Mouse (Mus musculus) bone marrow macrophage, adult 2 months (primary cell): ENCODE measurements around the gene Rhox8. TPM values are rescaled to one million over a fixed set of nuclear protein-coding genes. Genes with fewer than 3 reads are reported as not detected.
"Not testable (repeated sequence)": the region's sequence is repeated elsewhere in the genome, so short reads cannot be mapped to it uniquely, and the experiment has no call there.

Experiments
- H3K27ac ChIP-seq: 2 replicates; pipeline ENCODE4 v1.5.1; 2012; ENCODE audit warnings: low read depth, low read length; ENCODE audit not compliant: insufficient read depth
- H3K4me1 ChIP-seq: 2 replicates; pipeline ENCODE4 v1.6.1; 2012; ENCODE audit warnings: low read length; ENCODE audit not compliant: control insufficient read depth, insufficient read depth
- H3K4me3 ChIP-seq: 2 replicates; pipeline ENCODE4 v1.5.1; 2012; ENCODE audit warnings: mild to moderate bottlenecking, low read length, moderate library complexity; ENCODE audit not compliant: insufficient read depth
- CTCF ChIP-seq: IDR thresholded peaks from 2 replicates; pipeline ENCODE4 v1.5.1; 2012; ENCODE audit warnings: low read depth, mild to moderate bottlenecking, low read length, moderate library complexity
- POLR2A ChIP-seq: IDR thresholded peaks from 2 replicates; pipeline ENCODE4 v1.6.1; 2012; ENCODE audit warnings: mild to moderate bottlenecking, low read depth, low read length, borderline replicate concordance
- polyA plus RNA-seq: library from polyadenylated mRNA; stranded (reverse); fragments of >200 nt; gene quantifications from 2 replicates; pipeline ENCODE4 v1.2.4, GENCODE M21; 2012; ENCODE audit not compliant: missing spikeins, insufficient read depth, insufficient read length

Rhox8 gene
- not detected in 2 replicates for polyA plus RNA-seq

GRCm38 (mm10) chrX:37878844-37879243 lies at the start of gene Rhox8:
Gene Rhox8, minus strand, starts transcription at chrX:37878944.
- Histone ChIP-seq H3K4me3 (no peak within 1 kb of the TSS), H3K4me1 (no peaks in the 10 kb centered on the region), H3K27ac (no peak within 1 kb of the TSS)
- TF ChIP-seq POLR2A: no peak

GRCm38 (mm10) chrX:37916311-37916710 lies 37.6 kb upstream of the Rhox8 start:
- Histone ChIP-seq H3K27ac (no peak overlapping the region), H3K4me3 (no peak overlapping the region), H3K4me1 (no peaks in the 10 kb centered on the region)
- no peak for TF ChIP-seq CTCF
- no peak for TF ChIP-seq POLR2A

- Histone ChIP-seq H3K4me3 (no peak overlapping the region), H3K27ac (no peak overlapping the region), H3K4me1 (no peaks in the 10 kb centered on the region)
- TF ChIP-seq CTCF (no peak), POLR2A (no peak)
Observed at GRCm38 (mm10) chrX:37908581-37908980, 29.8 kb upstream of the Rhox8 start.

- Histone ChIP-seq H3K4me1 (no peaks in the 10 kb centered on the region), H3K4me3 (no peak overlapping the region), H3K27ac (no peak overlapping the region)
- no peak for TF ChIP-seq CTCF
- TF ChIP-seq POLR2A: no peak
Observed at GRCm38 (mm10) chrX:37903727-37904126, 25.0 kb upstream of the Rhox8 start.

- not testable (repeated sequence) for H3K4me3 ChIP-seq, H3K27ac ChIP-seq, H3K4me1 ChIP-seq
Observed at GRCm38 (mm10) chrX:37901670-37902069, 22.9 kb upstream of the Rhox8 start, which contains the start of gene Rhox9. Gene Rhox9, minus strand, starts transcription at chrX:37901770.

- not testable (repeated sequence) for H3K27ac ChIP-seq, H3K4me3 ChIP-seq, H3K4me1 ChIP-seq
Observed at GRCm38 (mm10) chrX:37897132-37897531, 18.4 kb upstream of the Rhox8 start, which contains the start of gene Rhox7b. Gene Rhox7b, minus strand, starts transcription at chrX:37897232.

GRCm38 (mm10) chrX:37871641-37872040 lies 7.1 kb downstream of the Rhox8 start:
- Histone ChIP-seq H3K4me3 (no peak overlapping the region), H3K27ac (no peak overlapping the region), H3K4me1 (no peaks in the 10 kb centered on the region)
- TF ChIP-seq CTCF: no peak
- no peak for TF ChIP-seq POLR2A

- not testable (repeated sequence) for H3K27ac ChIP-seq, H3K4me1 ChIP-seq, H3K4me3 ChIP-seq
Observed at GRCm38 (mm10) chrX:37831386-37831785, 47.4 kb downstream of the Rhox8 start, which contains the start of gene Rhox7a. Gene Rhox7a, plus strand, starts transcription at chrX:37831686.

- H3K4me3 ChIP-seq, H3K4me1 ChIP-seq, H3K27ac ChIP-seq: not testable (repeated sequence)
Observed at GRCm38 (mm10) chrX:37826610-37827009, 52.1 kb downstream of the Rhox8 start, which contains the start of gene Rhox6. Gene Rhox6, plus strand, starts transcription at chrX:37826910.

Other genes with a start within 250 kb of the Rhox8 start
- gene Rhox2g, start 235.5 kb downstream of the Rhox8 start, polyA plus RNA-seq: not detected in 2 replicates
- gene Rhox4g, start 227.6 kb downstream of the Rhox8 start, polyA plus RNA-seq: not detected in 2 replicates
- gene Rhox3h, start 210.2 kb downstream of the Rhox8 start, polyA plus RNA-seq: not detected in 2 replicates
- not detected in 2 replicates for gene Rhox2h, start 205.7 kb downstream of the Rhox8 start, polyA plus RNA-seq
- gene Rhox5, start 74.1 kb downstream of the Rhox8 start, polyA plus RNA-seq: not detected in 2 replicates
- gene Rhox6, start 52.0 kb downstream of the Rhox8 start, polyA plus RNA-seq: not detected in 2 replicates
- gene Rhox7a, start 47.3 kb downstream of the Rhox8 start, polyA plus RNA-seq: not detected in 2 replicates
- gene Rhox7b, start 18.3 kb upstream of the Rhox8 start, polyA plus RNA-seq: not detected in 2 replicates
- gene Rhox9, start 22.8 kb upstream of the Rhox8 start, polyA plus RNA-seq: not detected in 2 replicates
- gene Btg1-ps1, start 139.9 kb upstream of the Rhox8 start, polyA plus RNA-seq: not detected in 2 replicates
- gene Btg1-ps2, start 164.2 kb upstream of the Rhox8 start, polyA plus RNA-seq: not detected in 2 replicates
- not detected in 2 replicates for gene Rhox10, start 187.5 kb upstream of the Rhox8 start, polyA plus RNA-seq
- gene Rhox11, start 206.2 kb upstream of the Rhox8 start, polyA plus RNA-seq: not detected in 2 replicates
- not detected in 2 replicates for gene Rhox12, start 232.0 kb upstream of the Rhox8 start, polyA plus RNA-seq
- gene Rhox13, start 242.3 kb upstream of the Rhox8 start, polyA plus RNA-seq: not detected in 2 replicates